Mouse (Mus musculus): Measurements from ENCODE around the gene Zbtb18. TPM values are rescaled to one million over a fixed set of nuclear protein-coding genes. Genes with fewer than 3 reads are reported as not detected.
"Not testable (repeated sequence)": the region's sequence is repeated elsewhere in the genome, so short reads cannot be mapped to it uniquely, and the experiment has no call there.

Zbtb18 gene
- total RNA-seq, 2 experiments from 2014 or later = 38.2 to 41.3 TPM

- intact Hi-C loops (cut with DNase I) = loop anchor here (10.0 kb wide), 2 partner anchors 109 to 239 kb away; no protein-coding TSS in a partner anchor
- DNase-seq = no peak
Measured at GRCm38 (mm10) chr1:177445461-177446130, 3.4 kb downstream of the Zbtb18 start.

DNA sequence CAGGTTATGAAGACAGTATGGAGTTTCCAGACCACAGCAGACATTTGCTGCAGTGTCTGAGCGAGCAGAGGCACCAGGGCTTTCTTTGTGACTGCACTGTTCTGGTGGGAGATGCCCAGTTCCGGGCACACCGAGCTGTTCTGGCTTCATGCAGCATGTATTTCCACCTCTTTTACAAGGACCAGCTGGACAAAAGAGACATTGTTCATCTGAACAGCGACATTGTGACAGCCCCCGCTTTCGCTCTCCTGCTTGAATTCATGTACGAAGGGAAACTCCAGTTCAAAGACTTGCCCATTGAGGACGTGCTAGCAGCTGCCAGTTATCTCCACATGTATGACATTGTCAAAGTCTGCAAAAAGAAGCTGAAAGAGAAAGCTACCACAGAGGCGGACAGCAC, 4.9 kb downstream of the Zbtb18 start:
- no peak for DNase-seq
- intact Hi-C loops (cut with DNase I) = loop anchor here (10.0 kb wide), 2 partner anchors 108 to 238 kb away; no protein-coding TSS in a partner anchor

- intact Hi-C loops (cut with DNase I) = loop anchor here (10.0 kb wide), 2 partner anchors 107 to 237 kb away; no protein-coding TSS in a partner anchor
- no peak for DNase-seq
Measured at GRCm38 (mm10) chr1:177447541-177448111, 5.5 kb downstream of the Zbtb18 start.

GRCm38 (mm10) chr1:177448121-177448561, 6.0 kb downstream of the Zbtb18 start:
- DNase-seq = no peak
- intact Hi-C loops (cut with DNase I) = loop anchor here (10.0 kb wide), 2 partner anchors 107 to 237 kb away; no protein-coding TSS in a partner anchor

DNA sequence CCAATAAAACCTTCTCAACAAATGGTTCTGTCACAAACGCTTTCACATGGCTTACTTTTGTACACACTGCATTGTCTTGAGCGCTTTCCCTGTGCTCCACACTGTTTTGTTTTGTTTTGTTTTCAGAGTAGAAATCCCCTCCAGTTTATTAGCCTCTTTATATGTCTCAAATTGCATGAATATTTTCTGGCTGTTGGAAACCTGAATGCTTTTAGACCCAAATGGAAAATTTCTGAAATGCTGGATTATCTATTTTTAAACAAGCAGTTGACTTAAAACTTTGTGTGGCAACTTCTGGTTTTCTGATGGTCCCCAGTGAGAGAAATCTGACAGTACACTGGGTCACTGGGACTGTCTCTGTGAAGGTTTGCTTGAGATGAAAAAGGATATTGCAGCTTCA, 6.8 kb downstream of the Zbtb18 start:
- no peak for DNase-seq
- intact Hi-C loops (cut with DNase I) = loop anchor here (10.0 kb wide), 2 partner anchors 106 to 236 kb away; no protein-coding TSS in a partner anchor

GRCm38 (mm10) chr1:177449857-177450256, 7.7 kb downstream of the Zbtb18 start:
- intact Hi-C loops (cut with DNase I) = loop anchor here (10.0 kb wide), 2 partner anchors 105 to 235 kb away; no protein-coding TSS in a partner anchor

DNA sequence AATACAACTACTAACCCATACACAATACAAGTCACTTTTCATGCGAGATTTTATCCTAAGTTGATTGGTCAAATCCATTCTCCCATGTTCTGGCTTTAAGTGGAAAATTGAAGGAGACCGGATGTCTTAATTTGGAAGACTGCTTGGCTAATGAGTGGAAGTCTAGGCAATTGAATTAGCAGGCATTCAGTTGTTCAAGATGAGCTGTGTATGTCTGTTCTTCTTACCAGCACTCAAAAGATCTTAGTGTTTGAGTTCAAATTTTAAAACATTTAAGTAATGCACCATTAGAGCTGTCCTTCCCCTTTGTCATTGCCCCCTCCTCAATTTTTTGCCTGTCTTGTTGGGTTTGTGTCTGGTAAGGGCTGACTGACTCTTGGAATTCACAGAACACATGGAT, 8.9 kb downstream of the Zbtb18 start:
- DNase-seq = no peak
- intact Hi-C loops (cut with DNase I) = no loop called here

More at GRCm38 (mm10) chr1:177449857-177450256, 7.7 kb downstream of the Zbtb18 start:
- not testable (repeated sequence) for DNase-seq

GRCm38 (mm10) chr1:177451991-177452431, 9.9 kb downstream of the Zbtb18 start:
- DNase-seq = no peak
- intact Hi-C loops (cut with DNase I) = no loop called here

- intact Hi-C loops (cut with DNase I) = no loop called here
- DNase-seq = no peak
Measured at GRCm38 (mm10) chr1:177452987-177453386, 10.8 kb downstream of the Zbtb18 start.

DNA sequence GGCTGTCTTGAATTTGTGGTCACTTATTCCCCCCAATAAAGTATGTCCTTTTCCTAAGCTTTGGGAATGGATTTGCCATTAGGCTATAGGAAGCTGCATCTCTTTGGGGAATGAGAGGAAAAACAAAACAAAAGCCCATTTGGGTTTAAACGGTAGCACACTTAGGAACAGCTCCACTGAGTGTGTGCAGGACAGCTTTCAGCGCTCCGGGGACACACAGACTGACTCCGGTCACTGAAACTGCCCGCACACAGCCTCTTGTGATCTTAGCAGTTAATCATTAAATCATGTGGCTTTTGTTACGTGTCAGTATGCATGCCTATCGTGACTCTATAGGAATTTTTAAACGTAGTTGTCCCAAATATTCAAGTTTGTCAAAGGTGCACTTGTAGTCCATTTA, 11.7 kb downstream of the Zbtb18 start:
- no peak for DNase-seq
- intact Hi-C loops (cut with DNase I) = no loop called here

- DNase-seq = no peak
- intact Hi-C loops (cut with DNase I) = no loop called here
Measured at GRCm38 (mm10) chr1:177454492-177454891, 12.3 kb downstream of the Zbtb18 start.

- intact Hi-C loops (cut with DNase I) = no loop called here
- DNase-seq = no peak
Measured at GRCm38 (mm10) chr1:177455466-177455865, 13.3 kb downstream of the Zbtb18 start.

GRCm38 (mm10) chr1:177456208-177456607, 14.1 kb downstream of the Zbtb18 start:
- intact Hi-C loops (cut with DNase I) = no loop called here
- no peak for DNase-seq

DNA sequence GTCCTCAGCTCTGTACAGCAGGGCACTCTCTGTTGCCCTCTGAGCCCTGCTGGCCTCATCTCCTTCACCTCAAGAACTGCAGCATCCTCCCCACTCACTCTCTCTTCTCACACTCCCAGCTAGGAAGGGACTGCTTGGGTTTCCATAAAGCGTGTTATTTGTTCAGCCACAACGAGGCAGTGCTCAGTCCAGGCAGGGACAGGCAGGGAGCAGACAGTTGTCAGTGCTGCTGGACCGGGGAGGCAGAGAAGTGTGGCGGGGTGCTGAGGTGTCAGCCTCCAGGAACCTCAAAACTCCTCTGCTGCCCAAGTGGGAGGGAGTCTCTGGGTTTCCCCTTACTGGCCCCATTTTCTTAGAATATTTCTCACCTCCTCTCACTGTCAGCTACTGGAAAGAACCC, 14.6 kb downstream of the Zbtb18 start:
- no peak for DNase-seq
- intact Hi-C loops (cut with DNase I) = no loop called here

DNA sequence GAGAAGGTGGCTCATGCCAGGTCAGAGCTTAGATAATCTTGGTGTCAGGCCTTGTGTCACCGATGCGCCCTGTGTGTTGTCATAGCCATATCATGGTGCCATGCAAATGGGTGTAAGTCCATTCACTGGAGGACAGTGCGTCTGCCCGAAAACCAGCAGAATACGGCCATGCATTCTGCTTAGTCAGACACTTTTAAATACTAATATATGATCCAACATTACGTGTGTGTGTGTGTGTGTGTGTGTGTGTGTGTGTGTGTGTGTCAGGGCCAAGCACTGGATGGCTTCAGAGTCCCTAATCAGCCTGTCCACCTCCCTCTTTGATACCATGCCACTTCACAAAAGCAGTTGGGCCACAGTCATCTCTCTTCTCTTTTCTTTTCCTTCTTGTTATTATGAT, 15.8 kb downstream of the Zbtb18 start:
- no peak for DNase-seq
- intact Hi-C loops (cut with DNase I) = no loop called here

DNA sequence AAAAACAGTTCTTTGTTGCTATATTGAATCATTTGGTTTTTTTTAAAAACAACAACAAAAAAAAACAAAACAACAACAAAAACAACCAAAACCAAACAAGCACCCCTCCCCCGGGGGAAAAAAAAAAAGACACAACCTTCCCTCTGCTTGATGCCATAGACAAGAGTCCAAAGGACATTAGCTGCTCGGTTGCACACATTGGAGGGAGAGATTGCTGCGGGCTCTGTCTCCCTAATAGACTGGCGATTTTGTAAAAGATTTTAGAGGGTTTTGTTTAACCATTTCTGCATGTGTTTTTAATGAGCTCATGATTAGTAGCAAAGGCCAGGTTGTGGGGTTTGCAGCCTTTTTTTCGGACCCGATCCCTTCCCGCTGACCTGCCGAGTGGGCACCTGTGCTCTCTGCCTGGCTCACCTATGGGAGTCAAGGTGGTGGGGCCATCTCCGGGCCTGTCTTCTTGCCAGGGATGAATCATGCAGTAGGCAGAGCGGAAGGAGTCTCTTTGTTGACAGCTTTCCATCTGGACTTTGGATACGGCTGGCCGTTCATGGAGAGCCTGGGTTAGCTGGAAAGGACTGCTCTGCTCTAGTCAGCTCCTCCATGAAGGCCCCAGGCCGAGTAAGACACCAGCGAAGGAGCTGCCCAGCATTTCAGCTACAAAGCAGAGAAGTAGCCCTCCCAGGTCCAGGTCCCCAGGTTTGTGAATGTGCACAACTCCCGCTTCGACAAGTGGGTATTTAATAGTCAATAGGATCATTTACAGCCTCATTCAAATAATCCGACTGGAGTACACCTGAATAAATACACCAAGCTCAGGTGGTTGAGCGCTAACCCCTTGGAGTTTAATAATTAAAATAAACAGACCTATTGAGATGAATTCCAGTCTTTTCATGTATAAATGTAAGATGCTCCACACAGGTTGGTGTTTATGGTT, 16.6 kb downstream of the Zbtb18 start:
- DNase-seq = no peak
- intact Hi-C loops (cut with DNase I) = no loop called here

GRCm38 (mm10) chr1:177459536-177459935, 17.4 kb downstream of the Zbtb18 start:
- intact Hi-C loops (cut with DNase I) = no loop called here
- no peak for DNase-seq

DNA sequence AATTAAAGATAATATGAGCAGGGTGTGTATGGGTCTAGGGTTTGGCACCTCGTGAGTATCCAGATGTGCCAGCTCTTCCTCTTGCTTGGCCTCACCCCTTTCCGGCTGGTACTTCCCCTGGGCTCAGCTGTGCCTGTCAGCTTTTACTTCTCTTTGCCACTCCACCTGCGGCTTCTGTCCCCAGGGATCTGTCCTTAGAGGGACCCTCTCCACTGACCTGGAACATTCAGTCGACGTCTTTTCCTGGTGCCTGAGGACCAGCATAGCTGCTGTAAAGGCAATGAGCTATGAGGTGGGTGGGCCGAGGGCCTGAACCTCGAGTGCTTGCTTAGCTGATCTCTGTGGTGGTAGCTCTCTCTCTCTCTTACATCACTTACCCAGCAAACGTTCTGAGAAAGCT, 25.0 kb downstream of the Zbtb18 start:
- intact Hi-C loops (cut with DNase I) = no loop called here
- DNase-seq = no peak

DNA sequence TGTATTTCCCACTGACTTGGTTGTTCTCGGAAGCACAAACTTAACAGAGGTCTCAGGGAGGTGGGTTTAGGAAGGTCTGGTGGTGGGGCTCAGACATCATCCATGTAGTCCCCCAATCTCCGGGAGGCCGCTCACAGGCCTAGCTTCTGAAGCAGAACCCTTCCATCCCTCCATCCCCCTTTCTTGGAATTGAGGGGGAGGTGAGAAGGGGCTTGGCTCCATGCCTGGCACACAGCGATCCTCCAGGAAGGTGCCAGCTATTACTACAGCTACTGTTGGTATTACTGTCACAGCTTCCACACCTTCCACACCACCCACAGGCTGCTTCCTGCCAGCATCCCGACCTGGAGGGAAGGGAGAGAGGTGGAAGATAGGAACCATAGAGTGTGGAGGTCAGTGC, 26.3 kb downstream of the Zbtb18 start:
- intact Hi-C loops (cut with DNase I) = no loop called here
- DNase-seq = no peak

DNA sequence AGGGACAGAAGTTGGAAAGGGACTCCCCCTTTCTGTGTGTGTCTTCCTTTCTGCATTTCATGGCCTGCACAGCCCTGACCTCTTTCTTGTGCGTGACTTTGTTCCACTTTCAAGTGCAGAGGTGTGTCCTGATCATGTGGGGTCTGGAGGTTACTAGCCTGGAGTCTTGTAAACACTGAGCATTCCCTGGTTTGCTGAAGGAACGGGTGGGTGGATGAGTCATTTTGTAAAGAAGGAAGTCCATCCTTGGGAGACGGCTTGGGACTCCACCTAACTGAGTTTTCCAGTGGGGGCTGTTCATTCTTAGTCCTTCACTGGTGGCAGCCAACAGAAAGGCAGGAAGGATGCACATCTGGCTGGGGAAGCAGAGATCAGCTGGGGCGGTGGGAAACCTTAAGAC, 27.9 kb downstream of the Zbtb18 start:
- intact Hi-C loops (cut with DNase I) = loop anchor here (5.0 kb wide), 1 partner anchor 62 kb away; no protein-coding TSS in a partner anchor
- peak; percentile 27 to 37 for DNase-seq

- intact Hi-C loops (cut with DNase I) = loop anchor here (5.0 kb wide), 1 partner anchor 61 kb away; no protein-coding TSS in a partner anchor
- DNase-seq = no peak
Measured at GRCm38 (mm10) chr1:177470951-177471350, 28.8 kb downstream of the Zbtb18 start.
